Mouse (Mus musculus): ENCODE measurements at regions not wholly inside any gene's neighbourhood (a gene's known extent, or its start where the extent isn't known, plus 50 kb on each side); places are given as distances from the start of the nearest gene placed in this dataset.

- Histone ChIP-seq H3K4me2 (ENCODE audit: low read depth, low read length, poor library complexity, severe bottlenecking) (no peak overlapping the region), H3K27ac (ENCODE audit: low read depth, low read length) (no peak overlapping the region), H3K36me3 (ENCODE audit: insufficient read depth, low read length) (no peaks in the 10 kb centered on the region), H3K9ac (replicated peaks; ENCODE audit: low read length, poor library complexity, severe bottlenecking) (no peak overlapping the region), H3K9me3 (ENCODE audit: low read length) (no peaks in the 10 kb centered on the region), H3K4me1 (ENCODE audit: insufficient read depth, low read length) (no peaks in the 10 kb centered on the region), H3K4me3 (ENCODE audit: low read depth, low read length) (no peak overlapping the region), H3K27me3 (ENCODE audit: insufficient read depth, low read length) (no peaks in the 10 kb centered on the region)
- no peak for TF ChIP-seq CTCF (IDR thresholded peaks at IDR 0.05)
- DNase-seq (ENCODE audit: low spot score): no peak
- ATAC-seq (ENCODE audit: low FRiP score): no peak
- 71% methylated on average over 3 of the region's 3 CpGs for WGBS
Measured at GRCm38 (mm10) chr17:31779466-31779865, 76.1 kb downstream of the Sik1 start.

GRCm38 (mm10) chr17:31782251-31782650, 73.4 kb downstream of the Sik1 start:
- H3K9me3 ChIP-seq (ENCODE audit: low read length): no peaks in the 10 kb centered on the region
- no peak overlapping the region for H3K27ac ChIP-seq (ENCODE audit: low read depth, low read length)
- no peak overlapping the region for H3K9ac ChIP-seq (replicated peaks; ENCODE audit: low read length, poor library complexity, severe bottlenecking)
- no peak for ATAC-seq (ENCODE audit: low FRiP score)
- WGBS: 88% methylated on average over 6 of the region's 6 CpGs
- no peaks in the 10 kb centered on the region for H3K4me1 ChIP-seq (ENCODE audit: insufficient read depth, low read length)
- no peak for TF ChIP-seq CTCF (IDR thresholded peaks at IDR 0.05)
- H3K4me2 ChIP-seq (ENCODE audit: low read depth, low read length, poor library complexity, severe bottlenecking): no peak overlapping the region
- no peak for DNase-seq (ENCODE audit: low spot score)
- H3K27me3 ChIP-seq (ENCODE audit: insufficient read depth, low read length): no peaks in the 10 kb centered on the region
- H3K4me3 ChIP-seq (ENCODE audit: low read depth, low read length): no peak overlapping the region
- H3K36me3 ChIP-seq (ENCODE audit: insufficient read depth, low read length): no peaks in the 10 kb centered on the region

DNA sequence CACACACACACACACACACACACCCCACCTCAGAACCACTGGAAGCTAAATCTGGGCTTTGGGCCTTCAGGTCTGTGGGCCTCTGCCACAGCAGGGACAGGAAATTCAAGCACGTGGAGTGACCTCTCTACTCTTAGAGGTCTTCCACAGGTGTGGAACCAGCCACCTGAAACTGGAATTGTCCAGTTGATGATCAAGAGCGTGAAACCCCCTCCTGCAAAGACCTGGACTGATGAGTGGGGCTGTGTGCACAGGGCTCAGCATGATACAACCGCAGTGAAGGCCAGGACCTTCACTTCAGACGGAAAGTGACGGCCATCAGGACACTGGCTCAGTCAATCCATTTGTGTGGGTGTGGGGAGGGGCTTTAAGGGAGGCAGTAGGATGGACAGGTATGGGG, 72.5 kb downstream of the Sik1 start:
- Histone ChIP-seq H3K36me3 (ENCODE audit: insufficient read depth, low read length) (no peaks in the 10 kb centered on the region), H3K4me3 (ENCODE audit: low read depth, low read length) (no peak overlapping the region), H3K27me3 (ENCODE audit: insufficient read depth, low read length) (no peaks in the 10 kb centered on the region), H3K4me1 (ENCODE audit: insufficient read depth, low read length) (no peaks in the 10 kb centered on the region), H3K4me2 (ENCODE audit: low read depth, low read length, poor library complexity, severe bottlenecking) (no peak overlapping the region), H3K27ac (ENCODE audit: low read depth, low read length) (no peak overlapping the region), H3K9me3 (ENCODE audit: low read length) (no peaks in the 10 kb centered on the region), H3K9ac (replicated peaks; ENCODE audit: low read length, poor library complexity, severe bottlenecking) (no peak overlapping the region)
- 91% methylated on average over 5 of the region's 5 CpGs for WGBS
- no peak for TF ChIP-seq CTCF (IDR thresholded peaks at IDR 0.05)
- DNase-seq (ENCODE audit: low spot score) (no peak), ATAC-seq (ENCODE audit: low FRiP score) (no peak)

DNA sequence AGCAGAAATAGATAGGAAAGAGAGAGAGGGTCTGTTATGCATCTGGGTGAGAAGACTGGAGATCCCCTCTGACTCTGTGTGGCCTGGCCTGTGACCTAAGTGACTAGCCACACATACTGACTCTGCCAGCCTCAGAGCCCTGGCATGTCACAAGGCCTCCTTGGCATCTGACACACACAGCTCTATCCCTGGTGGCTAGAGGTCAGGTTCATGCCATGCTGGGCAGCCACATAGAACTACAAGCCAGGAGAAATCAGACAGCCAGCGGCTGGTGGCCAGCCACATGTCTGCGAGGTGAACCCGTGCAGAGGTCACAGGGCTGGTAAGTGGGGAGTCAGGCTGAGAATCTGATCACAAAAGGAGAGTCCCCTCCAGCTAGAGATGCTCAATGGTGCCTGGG, 67.3 kb downstream of the Sik1 start:
- Histone ChIP-seq H3K9ac (replicated peaks; ENCODE audit: low read length, poor library complexity, severe bottlenecking) (no peak overlapping the region), H3K4me3 (ENCODE audit: low read depth, low read length) (no peak overlapping the region), H3K4me1 (ENCODE audit: insufficient read depth, low read length) (peaks cover 14% of the 10 kb centered on the region), H3K27ac (ENCODE audit: low read depth, low read length) (no peak overlapping the region), H3K27me3 (ENCODE audit: insufficient read depth, low read length) (no peaks in the 10 kb centered on the region), H3K9me3 (ENCODE audit: low read length) (no peaks in the 10 kb centered on the region), H3K4me2 (ENCODE audit: low read depth, low read length, poor library complexity, severe bottlenecking) (no peak overlapping the region), H3K36me3 (ENCODE audit: insufficient read depth, low read length) (no peaks in the 10 kb centered on the region)
- ATAC-seq (ENCODE audit: low FRiP score) (no peak), DNase-seq (ENCODE audit: low spot score) (no peak)
- no peak for TF ChIP-seq CTCF (IDR thresholded peaks at IDR 0.05)
- 86% methylated on average over 3 of the region's 3 CpGs for WGBS

GRCm38 (mm10) chr17:31789068-31789583, 66.5 kb downstream of the Sik1 start:
- no peaks in the 10 kb centered on the region for H3K27me3 ChIP-seq (ENCODE audit: insufficient read depth, low read length)
- TF ChIP-seq CTCF (IDR thresholded peaks at IDR 0.05): no peak
- H3K36me3 ChIP-seq (ENCODE audit: insufficient read depth, low read length): no peaks in the 10 kb centered on the region
- H3K27ac ChIP-seq (ENCODE audit: low read depth, low read length): peak overlapping the region; percentile 38; the same call in 1 of the 2 replicates
- no peaks in the 10 kb centered on the region for H3K9me3 ChIP-seq (ENCODE audit: low read length)
- WGBS: 81% methylated on average over 9 of the region's 9 CpGs
- no peak overlapping the region for H3K4me3 ChIP-seq (ENCODE audit: low read depth, low read length)
- no peak overlapping the region for H3K4me2 ChIP-seq (ENCODE audit: low read depth, low read length, poor library complexity, severe bottlenecking)
- no peak overlapping the region for H3K9ac ChIP-seq (replicated peaks; ENCODE audit: low read length, poor library complexity, severe bottlenecking)
- peaks cover 14% of the 10 kb centered on the region for H3K4me1 ChIP-seq (ENCODE audit: insufficient read depth, low read length)
- ATAC-seq (ENCODE audit: low FRiP score) (no peak), DNase-seq (ENCODE audit: low spot score) (no peak)

DNA sequence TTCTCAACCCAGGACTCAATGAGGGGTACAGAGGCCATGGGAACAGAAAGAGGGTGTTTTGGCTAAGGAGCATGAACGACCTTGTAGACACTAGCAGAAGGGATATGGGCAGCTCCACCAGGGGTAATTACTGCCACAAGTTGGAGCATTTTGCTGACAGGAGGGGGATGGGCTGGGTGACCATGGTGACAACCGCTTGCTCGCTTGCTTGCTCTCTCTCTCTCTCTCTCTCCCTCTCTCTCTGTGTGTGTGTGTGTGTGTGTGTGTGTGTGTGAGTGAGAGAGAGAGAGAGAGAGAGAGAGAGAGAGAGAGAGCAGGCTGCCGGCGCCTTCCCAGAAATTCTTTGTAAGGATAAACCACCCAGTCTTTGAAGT, 65.7 kb downstream of the Sik1 start:
- Histone ChIP-seq H3K4me2 (ENCODE audit: low read depth, low read length, poor library complexity, severe bottlenecking) (no peak overlapping the region), H3K36me3 (ENCODE audit: insufficient read depth, low read length) (no peaks in the 10 kb centered on the region), H3K27ac (ENCODE audit: low read depth, low read length) (peak overlapping the region; percentile 67), H3K27me3 (ENCODE audit: insufficient read depth, low read length) (no peaks in the 10 kb centered on the region), H3K4me3 (ENCODE audit: low read depth, low read length) (no peak overlapping the region), H3K9me3 (ENCODE audit: low read length) (no peaks in the 10 kb centered on the region), H3K9ac (replicated peaks; ENCODE audit: low read length, poor library complexity, severe bottlenecking) (0 out of 2 replicates have a peak overlapping the region, but pooled peaks have one; percentile 14), H3K4me1 (ENCODE audit: insufficient read depth, low read length) (peaks cover 14% of the 10 kb centered on the region)
- WGBS: 4% methylated on average over 5 of the region's 5 CpGs
- ATAC-seq (ENCODE audit: low FRiP score): peak; percentile 51
- no peak for TF ChIP-seq CTCF (IDR thresholded peaks at IDR 0.05)
- peak; percentile 74 for DNase-seq (ENCODE audit: low spot score)
